8 mouse cellular contexts compared by ENCODE assay signal in genomic region chr5:124115990-124116845, GRCm38 (mm10). TPM values are rescaled to one million over a fixed set of nuclear protein-coding genes. Genes with fewer than 3 reads are reported as not detected.
DNase-seq lines count a peak whose midpoint lies in the region; ATAC-seq lines count a peak whose summit lies in the region.

Gene Arl6ip4 (plus strand): TSS chr5:124116089.

- peaks cover 46% of the 10 kb centered on the region for H3K4me1 ChIP-seq in hindbrain, embryonic 10.5 days (replicated peaks)

- 2% methylated on average over 64 of the region's 64 CpGs for WGBS in hindbrain, embryonic 10.5 days

- peaks cover 55% of the 10 kb centered on the region for H3K36me3 ChIP-seq in hindbrain, embryonic 10.5 days

- H3K27me3 ChIP-seq in hindbrain, embryonic 10.5 days (ENCODE audit: insufficient read depth, poor library complexity, severe bottlenecking) = no peaks in the 10 kb centered on the region

- H3K9me3 ChIP-seq in hindbrain, embryonic 10.5 days = no peaks in the 10 kb centered on the region

- peak; percentile 85 for DNase-seq in MN1 (ENCODE audit: low spot score)
- peak; percentile 78 for DNase-seq in cerebellum, adult 8-10 months
- peak; percentile 79 for DNase-seq in hindbrain, embryonic 10.5 days (ENCODE audit: low spot score)
- peak; percentile 79 to 85 for DNase-seq in layer of hippocampus, postnatal 14 days (ENCODE audit: low spot score in 2 of 2)
- DNase-seq in lung, postnatal 14 days = peak; percentile 84
- peak; percentile 71 for DNase-seq in retina, adult 2 months (ENCODE audit: low read depth, low spot score)
- DNase-seq in thymus, postnatal 25 days = peak; percentile 81

- H3K4me3 ChIP-seq in hindbrain, embryonic 10.5 days = peak within 1 kb of the TSS; percentile 98

- H3K27ac ChIP-seq in hindbrain, embryonic 10.5 days = peak within 1 kb of the TSS; percentile 96

- ATAC-seq in frontal cortex, adult (ENCODE audit: low TSS enrichment) = peak; percentile 4; the same call in 1 of the 2 replicates

RNA-seq across cellular contexts. Expression of gene Arl6ip4, which starts in this region (rescaled TPM):
- polyA plus RNA-seq in hindbrain, embryonic 10.5 days (2016; fragmentation: Nextera tagmentation; extraction: Ambion mirVana) = 117 and 126 TPM in 2 replicates
- total RNA-seq in layer of hippocampus, postnatal 14 days (2021) = 10 to 100 TPM; 47.3 to 49.0 TPM

Comparison
In these comparisons a context has a peak if more than half of its experiments do, and no peak if none do; other contexts are left out.
1. Peak in every context shown above with its lines: DNase-seq, ATAC-seq, H3K4me3 ChIP-seq and H3K27ac ChIP-seq.